Mouse (Mus musculus): ENCODE data around the gene Gpr61. TPM values are rescaled to one million over a fixed set of nuclear protein-coding genes. Genes with fewer than 3 reads are reported as not detected.

Gpr61 gene
- total RNA-seq (2014; rRNA removed; ENCODE audit: low replicate concordance): 0.04 TPM in 1 of 2 replicates, not detected in the other
- 0.05 and 0.11 TPM in 2 replicates for polyA plus RNA-seq (2015; fragmentation: Nextera tagmentation; extraction: Ambion mirVana)

GRCm38 (mm10) chr3:108154656-108155055 is at the start of gene Gpr61:
TSS of gene Gpr61 (minus strand) at chr3:108154882.
- peaks cover 14% of the 10 kb centered on the region for H3K4me1 ChIP-seq (ENCODE audit: control insufficient read depth, insufficient read depth)
- ATAC-seq (ENCODE audit: insufficient read depth, low read depth): no peak
- no peaks in the 10 kb centered on the region for H3K9me3 ChIP-seq (replicated peaks; ENCODE audit: control insufficient read depth, low read length)
- no peak within 1 kb of the TSS for H3K27ac ChIP-seq (ENCODE audit: low read depth)
- no peaks in the 10 kb centered on the region for H3K36me3 ChIP-seq (replicated peaks; ENCODE audit: control insufficient read depth, insufficient read depth, low read length)
- 38% methylated on average over 4 of the region's 4 CpGs for WGBS
- H3K9ac ChIP-seq (replicated peaks; ENCODE audit: low read depth, low read length): no peak within 1 kb of the TSS
- H3K4me2 ChIP-seq (ENCODE audit: low read depth, low read length): no peak within 1 kb of the TSS
- no peak within 1 kb of the TSS for H3K4me3 ChIP-seq (ENCODE audit: low read depth, low read length)
- TF ChIP-seq CTCF (IDR thresholded peaks at IDR 0.05; ENCODE audit: low read depth): no peak
- TF ChIP-seq EP300 (IDR thresholded peaks at IDR 0.05; ENCODE audit: low read depth): no peak
- no peak for DNase-seq (ENCODE audit: low spot score)
- H3K27me3 ChIP-seq (ENCODE audit: control insufficient read depth, insufficient read depth, low read length): no peaks in the 10 kb centered on the region

GRCm38 (mm10) chr3:108204470-108204869 is 49.8 kb upstream of the Gpr61 start:
- 81% methylated on average over 11 of the region's 11 CpGs for WGBS
- peaks cover 32% of the 10 kb centered on the region for H3K36me3 ChIP-seq (replicated peaks; ENCODE audit: control insufficient read depth, insufficient read depth, low read length)

GRCm38 (mm10) chr3:108203621-108204325 is 49.1 kb upstream of the Gpr61 start:
- H3K36me3 ChIP-seq (replicated peaks; ENCODE audit: control insufficient read depth, insufficient read depth, low read length): peaks cover 32% of the 10 kb centered on the region
- no peak overlapping the region for H3K4me3 ChIP-seq (ENCODE audit: low read depth, low read length)
- no peak overlapping the region for H3K27ac ChIP-seq (ENCODE audit: low read depth)
- TF ChIP-seq CTCF (IDR thresholded peaks at IDR 0.05; ENCODE audit: low read depth) (peak; percentile 89), EP300 (IDR thresholded peaks at IDR 0.05; ENCODE audit: low read depth) (no peak)
- H3K4me1 ChIP-seq (ENCODE audit: control insufficient read depth, insufficient read depth): no peaks in the 10 kb centered on the region
- no peaks in the 10 kb centered on the region for H3K27me3 ChIP-seq (ENCODE audit: control insufficient read depth, insufficient read depth, low read length)
- no peak for ATAC-seq (ENCODE audit: insufficient read depth, low read depth)
- no peak overlapping the region for H3K9ac ChIP-seq (replicated peaks; ENCODE audit: low read depth, low read length)
- 77% methylated on average over 11 of the region's 11 CpGs for WGBS
- no peaks in the 10 kb centered on the region for H3K9me3 ChIP-seq (replicated peaks; ENCODE audit: control insufficient read depth, low read length)
- no peak for DNase-seq (ENCODE audit: low spot score)
- H3K4me2 ChIP-seq (ENCODE audit: low read depth, low read length): no peak overlapping the region

More at GRCm38 (mm10) chr3:108204470-108204869, 49.8 kb upstream of the Gpr61 start:
- no peak for ATAC-seq (ENCODE audit: insufficient read depth, low read depth)
- no peaks in the 10 kb centered on the region for H3K27me3 ChIP-seq (ENCODE audit: control insufficient read depth, insufficient read depth, low read length)
- DNase-seq (ENCODE audit: low spot score): no peak
- no peaks in the 10 kb centered on the region for H3K9me3 ChIP-seq (replicated peaks; ENCODE audit: control insufficient read depth, low read length)
- no peak overlapping the region for H3K4me2 ChIP-seq (ENCODE audit: low read depth, low read length)
- H3K27ac ChIP-seq (ENCODE audit: low read depth): no peak overlapping the region
- H3K4me3 ChIP-seq (ENCODE audit: low read depth, low read length): no peak overlapping the region
- no peak overlapping the region for H3K9ac ChIP-seq (replicated peaks; ENCODE audit: low read depth, low read length)
- peaks cover 5% of the 10 kb centered on the region for H3K4me1 ChIP-seq (ENCODE audit: control insufficient read depth, insufficient read depth)
- no peak for TF ChIP-seq EP300 (IDR thresholded peaks at IDR 0.05; ENCODE audit: low read depth)
- no peak for TF ChIP-seq CTCF (IDR thresholded peaks at IDR 0.05; ENCODE audit: low read depth)

- peaks cover 35% of the 10 kb centered on the region for H3K36me3 ChIP-seq (replicated peaks; ENCODE audit: control insufficient read depth, insufficient read depth, low read length)
- WGBS: 91% methylated on average over 13 of the region's 13 CpGs
- no peaks in the 10 kb centered on the region for H3K9me3 ChIP-seq (replicated peaks; ENCODE audit: control insufficient read depth, low read length)
- no peak for TF ChIP-seq CTCF (IDR thresholded peaks at IDR 0.05; ENCODE audit: low read depth)
- TF ChIP-seq EP300 (IDR thresholded peaks at IDR 0.05; ENCODE audit: low read depth): no peak
- H3K27ac ChIP-seq (ENCODE audit: low read depth): no peak overlapping the region
- no peak for DNase-seq (ENCODE audit: low spot score)
- ATAC-seq (ENCODE audit: insufficient read depth, low read depth): no peak
- no peaks in the 10 kb centered on the region for H3K27me3 ChIP-seq (ENCODE audit: control insufficient read depth, insufficient read depth, low read length)
- H3K4me1 ChIP-seq (ENCODE audit: control insufficient read depth, insufficient read depth): no peaks in the 10 kb centered on the region
- H3K9ac ChIP-seq (replicated peaks; ENCODE audit: low read depth, low read length): no peak overlapping the region
- no peak overlapping the region for H3K4me2 ChIP-seq (ENCODE audit: low read depth, low read length)
- no peak overlapping the region for H3K4me3 ChIP-seq (ENCODE audit: low read depth, low read length)
Observed at GRCm38 (mm10) chr3:108203212-108203611, 48.5 kb upstream of the Gpr61 start.

GRCm38 (mm10) chr3:108202506-108202905 is 47.8 kb upstream of the Gpr61 start:
- TF ChIP-seq EP300 (IDR thresholded peaks at IDR 0.05; ENCODE audit: low read depth): no peak
- no peak for TF ChIP-seq CTCF (IDR thresholded peaks at IDR 0.05; ENCODE audit: low read depth)
- H3K27ac ChIP-seq (ENCODE audit: low read depth): no peak overlapping the region
- H3K9ac ChIP-seq (replicated peaks; ENCODE audit: low read depth, low read length): no peak overlapping the region
- no peaks in the 10 kb centered on the region for H3K9me3 ChIP-seq (replicated peaks; ENCODE audit: control insufficient read depth, low read length)
- peaks cover 32% of the 10 kb centered on the region; the same call in 1 of the 2 replicates for H3K36me3 ChIP-seq (replicated peaks; ENCODE audit: control insufficient read depth, insufficient read depth, low read length)
- H3K4me2 ChIP-seq (ENCODE audit: low read depth, low read length): no peak overlapping the region
- no peak overlapping the region for H3K4me3 ChIP-seq (ENCODE audit: low read depth, low read length)
- no peak for ATAC-seq (ENCODE audit: insufficient read depth, low read depth)
- no peaks in the 10 kb centered on the region for H3K27me3 ChIP-seq (ENCODE audit: control insufficient read depth, insufficient read depth, low read length)
- no peaks in the 10 kb centered on the region for H3K4me1 ChIP-seq (ENCODE audit: control insufficient read depth, insufficient read depth)
- no peak for DNase-seq (ENCODE audit: low spot score)
